Mouse (Mus musculus) liver, embryonic 15.5 days (tissue): Measurements from ENCODE around the gene Tsc22d3. TPM values are rescaled to one million over a fixed set of nuclear protein-coding genes. Genes with fewer than 3 reads are reported as not detected.
"Not testable (repeated sequence)": the region's sequence is repeated elsewhere in the genome, so short reads cannot be mapped to it uniquely, and the experiment has no call there.

Experiments used
- ATAC-seq: fragments of 200-750 bp; cut with Nextera tagmentation; 2 replicates; pipeline ENCODE4 v1.8.0; 2017; ENCODE audit warnings: moderate number of reproducible peaks, mild to moderate bottlenecking, moderate library complexity; ENCODE audit not compliant: insufficient read depth
- H3K27ac ChIP-seq: fragments of 300-500 bp; sonication (generic); replicated peaks from 2 replicates; pipeline ENCODE4 v1.5.1; 2015; ENCODE audit warnings: mild to moderate bottlenecking, inconsistent platforms
- H3K27me3 ChIP-seq: fragments of 300-500 bp; sonication (generic); 2 replicates; pipeline ENCODE4 v1.6.1; 2015; ENCODE audit warnings: mild to moderate bottlenecking, inconsistent platforms
- H3K36me3 ChIP-seq: fragments of 300-500 bp; sonication (generic); replicated peaks from 2 replicates; pipeline ENCODE4 v1.6.1; 2015; ENCODE audit warnings: moderate library complexity, mild to moderate bottlenecking, inconsistent platforms
- H3K4me1 ChIP-seq: fragments of 300-500 bp; sonication (generic); replicated peaks from 2 replicates; pipeline ENCODE4 v1.6.1; 2015; ENCODE audit warnings: inconsistent platforms
- H3K4me2 ChIP-seq: fragments of 300-500 bp; sonication (generic); 2 replicates; pipeline ENCODE4 v1.6.1; 2015; ENCODE audit warnings: moderate library complexity, mild to moderate bottlenecking, inconsistent platforms
- H3K4me3 ChIP-seq: fragments of 300-500 bp; sonication (generic); replicated peaks from 2 replicates; pipeline ENCODE4 v1.5.1; 2015; ENCODE audit warnings: mild to moderate bottlenecking, inconsistent platforms
- H3K9ac ChIP-seq: fragments of 300-500 bp; sonication (generic); 2 replicates; pipeline ENCODE4 v1.6.1; 2015; ENCODE audit warnings: moderate library complexity, mild to moderate bottlenecking, inconsistent platforms
- H3K9me3 ChIP-seq: fragments of 300-500 bp; sonication (generic); replicated peaks from 2 replicates; pipeline ENCODE4 v1.6.1; 2016; ENCODE audit warnings: inconsistent platforms
- WGBS: fragments of 180-500 bp; shearing (Covaris S2); methylation state at CpG from one replicate; pipeline ENCODE4 v1.1.7; 2015; ENCODE audit warnings: mixed read lengths; ENCODE audit not compliant: insufficient replicate concordance; 5-methylcytosine and 5-hydroxymethylcytosine counted together
- polyA plus RNA-seq: library from polyadenylated mRNA; unstranded; fragments of >200 nt; fragmentation: Nextera tagmentation; extraction: Ambion mirVana; gene quantifications from 2 replicates; pipeline ENCODE4 v1.2.1, GENCODE M21; 2015

Tsc22d3 gene
- polyA plus RNA-seq, 1 experiment from 2014 or later = 18.1 TPM

GRCm38 (mm10) chrX:140540500-140541114 is 59.9 kb downstream of the Tsc22d3 start:
- WGBS = 71% methylated on average over 15 of the region's 15 CpGs
- H3K27me3 ChIP-seq = peaks cover under 1% of the 10 kb centered on the region; the same call in 1 of the 2 replicates
- H3K4me1 ChIP-seq = peaks cover 36% of the 10 kb centered on the region
- no peak overlapping the region for H3K9ac ChIP-seq
- H3K27ac ChIP-seq = no peak overlapping the region
- no peaks in the 10 kb centered on the region for H3K9me3 ChIP-seq
- no peak overlapping the region; the same call in 1 of the 2 replicates for H3K4me3 ChIP-seq
- H3K36me3 ChIP-seq = no peaks in the 10 kb centered on the region
- no peak for ATAC-seq
- H3K4me2 ChIP-seq = peak overlapping the region; percentile 20; the same call in 1 of the 2 replicates

- ATAC-seq, H3K4me3 ChIP-seq, H3K27me3 ChIP-seq, H3K36me3 ChIP-seq, H3K9ac ChIP-seq, H3K27ac ChIP-seq, H3K4me2 ChIP-seq, H3K9me3 ChIP-seq: not testable (repeated sequence)
- WGBS = 64% methylated on average over 3 of the region's 3 CpGs
- H3K4me1 ChIP-seq = peaks cover 31% of the 10 kb centered on the region
Observed at GRCm38 (mm10) chrX:140539831-140540230, 60.6 kb downstream of the Tsc22d3 start.

GRCm38 (mm10) chrX:140539111-140539680 is 61.3 kb downstream of the Tsc22d3 start:
- Histone ChIP-seq H3K27me3 (peaks cover 7% of the 10 kb centered on the region; the same call in 1 of the 2 replicates), H3K36me3 (no peaks in the 10 kb centered on the region), H3K9me3 (no peaks in the 10 kb centered on the region), H3K4me3 (no peak overlapping the region), H3K27ac (no peak overlapping the region), H3K4me2 (no peak overlapping the region), H3K9ac (no peak overlapping the region), H3K4me1 (peaks cover 30% of the 10 kb centered on the region)
- 54% methylated on average over 3 of the region's 3 CpGs for WGBS
- ATAC-seq = no peak

DNA sequence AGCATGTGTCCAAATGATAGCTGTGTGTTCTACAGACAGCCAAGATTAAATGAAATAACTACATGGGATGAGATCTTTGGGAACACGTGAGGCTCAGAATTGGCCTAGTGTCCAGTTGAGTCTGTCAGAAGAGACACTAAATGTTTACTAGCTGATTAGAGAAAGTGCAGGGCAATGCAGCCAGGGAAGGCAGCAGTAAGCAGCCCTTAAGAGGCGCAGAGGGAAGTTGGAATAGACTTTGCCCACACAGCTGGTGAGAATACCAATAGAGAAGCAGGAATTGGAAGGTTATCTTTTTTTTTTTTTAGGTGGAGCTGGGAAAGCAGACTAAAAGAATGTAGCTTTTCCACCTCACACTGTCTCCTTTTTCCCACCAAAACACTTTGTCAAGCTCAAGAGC is 61.8 kb downstream of the Tsc22d3 start:
- H3K27ac ChIP-seq = no peak overlapping the region
- no peak overlapping the region for H3K4me3 ChIP-seq
- H3K4me2 ChIP-seq = no peak overlapping the region
- H3K27me3 ChIP-seq = peaks cover 7% of the 10 kb centered on the region; the same call in 1 of the 2 replicates
- no peak overlapping the region for H3K9ac ChIP-seq
- no peaks in the 10 kb centered on the region for H3K36me3 ChIP-seq
- no peaks in the 10 kb centered on the region for H3K9me3 ChIP-seq
- 45% methylated on average over 2 of the region's 2 CpGs for WGBS
- no peak for ATAC-seq
- peaks cover 30% of the 10 kb centered on the region for H3K4me1 ChIP-seq

DNA sequence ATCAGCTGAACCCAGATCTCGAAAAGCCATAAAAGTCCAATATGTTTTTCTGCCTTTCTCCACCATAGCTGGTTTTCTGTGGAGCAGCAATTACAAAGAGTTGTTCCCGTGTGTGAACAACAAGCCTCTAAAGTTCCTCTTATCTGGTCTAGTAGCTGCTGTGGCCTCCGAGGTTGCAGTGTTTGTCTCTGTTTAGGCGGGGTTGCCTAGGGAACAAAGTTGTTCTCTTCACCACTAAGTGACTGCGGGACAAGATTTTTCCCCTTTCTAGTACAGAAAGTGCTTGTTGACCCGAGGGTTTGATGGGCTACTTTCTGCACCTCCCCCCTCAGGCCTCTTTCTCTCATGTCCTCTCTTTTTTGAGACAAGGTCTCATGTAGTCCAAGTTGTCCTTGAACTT is 62.8 kb downstream of the Tsc22d3 start:
- no peak overlapping the region for H3K9ac ChIP-seq
- peaks cover 7% of the 10 kb centered on the region; the same call in 1 of the 2 replicates for H3K27me3 ChIP-seq
- no peaks in the 10 kb centered on the region for H3K36me3 ChIP-seq
- no peak overlapping the region for H3K4me2 ChIP-seq
- H3K9me3 ChIP-seq = no peaks in the 10 kb centered on the region
- WGBS = 18% methylated on average over 6 of the region's 6 CpGs
- no peak overlapping the region for H3K27ac ChIP-seq
- peaks cover 25% of the 10 kb centered on the region for H3K4me1 ChIP-seq
- H3K4me3 ChIP-seq = no peak overlapping the region
- no peak for ATAC-seq

DNA sequence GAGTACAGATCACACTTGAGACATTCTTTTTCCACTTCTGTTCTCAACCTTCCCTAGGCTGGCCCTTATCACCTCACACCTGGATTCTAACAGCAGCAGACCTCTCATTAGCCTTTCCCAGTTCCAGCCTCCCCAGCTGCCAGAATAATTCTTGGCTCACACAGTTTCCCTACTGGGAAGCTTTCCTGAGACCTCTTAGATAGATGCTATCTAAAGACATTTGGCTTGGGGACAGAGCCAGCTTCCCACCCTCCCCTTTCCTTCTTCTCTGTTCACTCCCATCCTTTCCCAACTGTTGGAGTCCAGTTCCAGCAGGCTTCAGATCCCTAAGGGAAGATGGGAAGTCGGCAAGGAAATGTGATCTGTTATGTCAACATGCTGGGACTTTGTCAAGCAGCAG is 65.0 kb downstream of the Tsc22d3 start:
- Histone ChIP-seq H3K27me3 (0 out of 2 replicates have a peak, but pooled peaks cover 7% of the 10 kb centered on the region), H3K27ac (no peak overlapping the region), H3K9me3 (no peaks in the 10 kb centered on the region), H3K36me3 (no peaks in the 10 kb centered on the region), H3K9ac (no peak overlapping the region), H3K4me1 (0 out of 2 replicates have a peak, but pooled peaks cover 5% of the 10 kb centered on the region), H3K4me2 (no peak overlapping the region), H3K4me3 (no peak overlapping the region)
- ATAC-seq = no peak
- WGBS = 41% methylated on average over 1 of the region's 1 CpGs

DNA sequence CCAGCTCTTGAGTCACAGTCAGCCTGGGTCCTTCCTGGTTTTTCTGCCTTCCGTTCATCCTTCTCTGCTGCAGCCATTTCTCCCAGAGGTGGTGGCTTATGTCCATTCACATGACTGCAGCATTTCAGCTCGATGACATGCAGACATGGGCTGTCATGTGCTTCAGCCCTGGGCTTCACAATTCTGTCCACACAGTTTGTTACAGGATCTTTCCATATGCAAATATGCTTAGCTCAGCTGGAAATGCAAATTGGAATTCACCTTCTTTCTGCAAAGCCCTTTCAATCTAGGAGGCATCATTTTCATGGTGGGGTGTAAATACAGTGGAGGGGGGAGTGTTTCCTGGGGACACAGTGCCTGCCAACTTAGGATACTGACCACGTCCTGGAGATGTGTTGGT is 66.2 kb downstream of the Tsc22d3 start:
- 0 out of 2 replicates have a peak, but pooled peaks cover 5% of the 10 kb centered on the region for H3K4me1 ChIP-seq
- 57% methylated on average over 3 of the region's 3 CpGs for WGBS
- no peaks in the 10 kb centered on the region for H3K9me3 ChIP-seq
- H3K36me3 ChIP-seq = no peaks in the 10 kb centered on the region
- 0 out of 2 replicates have a peak, but pooled peaks cover 7% of the 10 kb centered on the region for H3K27me3 ChIP-seq
- no peak overlapping the region for H3K4me2 ChIP-seq
- H3K9ac ChIP-seq = no peak overlapping the region
- no peak overlapping the region for H3K4me3 ChIP-seq
- ATAC-seq = no peak
- no peak overlapping the region for H3K27ac ChIP-seq

GRCm38 (mm10) chrX:140532325-140532724 is 68.1 kb downstream of the Tsc22d3 start:
- ATAC-seq = no peak

DNA sequence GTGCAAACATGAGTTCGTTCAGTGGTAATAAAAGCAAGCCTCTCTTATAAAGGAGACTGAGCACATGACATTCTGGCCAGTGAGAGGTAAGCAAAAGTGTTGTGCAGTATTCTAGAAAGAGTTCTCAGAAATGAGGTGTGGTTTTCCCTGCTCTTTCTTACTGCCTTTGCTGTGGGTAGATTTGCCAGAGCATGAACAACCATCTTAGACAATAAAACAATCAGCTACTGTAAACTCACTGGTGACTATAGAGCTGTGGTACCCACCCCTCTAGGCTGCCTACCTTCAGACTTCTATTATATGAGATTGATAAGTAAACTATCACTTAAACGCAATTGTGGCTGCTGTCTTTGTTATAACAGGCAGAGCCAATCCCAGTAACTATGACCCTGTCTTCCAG is 69.1 kb downstream of the Tsc22d3 start:
- Histone ChIP-seq H3K4me3 (no peak overlapping the region), H3K4me2 (no peak overlapping the region), H3K4me1 (no peaks in the 10 kb centered on the region), H3K27me3 (0 out of 2 replicates have a peak, but pooled peaks cover 7% of the 10 kb centered on the region), H3K36me3 (no peaks in the 10 kb centered on the region), H3K9me3 (no peaks in the 10 kb centered on the region), H3K9ac (no peak overlapping the region), H3K27ac (no peak overlapping the region)
- WGBS = 47% methylated on average over 2 of the region's 2 CpGs
- ATAC-seq = no peak

More at GRCm38 (mm10) chrX:140532325-140532724, 68.1 kb downstream of the Tsc22d3 start:
- Histone ChIP-seq H3K4me1 (no peaks in the 10 kb centered on the region), H3K9me3 (no peaks in the 10 kb centered on the region), H3K27me3 (0 out of 2 replicates have a peak, but pooled peaks cover 7% of the 10 kb centered on the region), H3K9ac (no peak overlapping the region), H3K27ac (no peak overlapping the region), H3K4me2 (no peak overlapping the region), H3K4me3 (no peak overlapping the region), H3K36me3 (no peaks in the 10 kb centered on the region)
- 54% methylated on average over 6 of the region's 6 CpGs for WGBS

GRCm38 (mm10) chrX:140530632-140531031 is 69.8 kb downstream of the Tsc22d3 start:
- H3K36me3 ChIP-seq = no peaks in the 10 kb centered on the region
- no peaks in the 10 kb centered on the region for H3K4me1 ChIP-seq
- H3K27me3 ChIP-seq = 0 out of 2 replicates have a peak, but pooled peaks cover 7% of the 10 kb centered on the region
- no peak overlapping the region for H3K4me3 ChIP-seq
- WGBS = 33% methylated on average over 5 of the region's 5 CpGs
- H3K27ac ChIP-seq = no peak overlapping the region
- no peak overlapping the region for H3K9ac ChIP-seq
- H3K4me2 ChIP-seq = no peak overlapping the region
- no peaks in the 10 kb centered on the region for H3K9me3 ChIP-seq
- ATAC-seq = no peak

GRCm38 (mm10) chrX:140529074-140529561 is 71.3 kb downstream of the Tsc22d3 start:
- no peaks in the 10 kb centered on the region for H3K9me3 ChIP-seq
- WGBS = 56% methylated on average over 5 of the region's 5 CpGs
- H3K27ac ChIP-seq = no peak overlapping the region
- H3K36me3 ChIP-seq = no peaks in the 10 kb centered on the region
- no peaks in the 10 kb centered on the region for H3K4me1 ChIP-seq
- no peak overlapping the region for H3K4me2 ChIP-seq
- ATAC-seq = no peak
- H3K27me3 ChIP-seq = no peaks in the 10 kb centered on the region
- no peak overlapping the region for H3K4me3 ChIP-seq
- H3K9ac ChIP-seq = no peak overlapping the region
